Mouse (Mus musculus) MEL (cell line): ENCODE measurements around the gene C1ra.

Experiments used
- CHD1 ChIP-seq: IDR thresholded peaks from 2 replicates; pipeline ENCODE4 v1.6.1; 2012; ENCODE audit warnings: low read depth, mild to moderate bottlenecking, inconsistent platforms, low read length, improper control_type of control experiment
- CTCF ChIP-seq, 3 experiments: IDR thresholded peaks in 2 of 3; conservative IDR thresholded peaks in 1 of 3; 2 replicates each; pipeline ENCODE4 v1.5.1; 2011 to 2012; ENCODE audit warnings: low read length in 3 of 3, low read depth in 2 of 3, mild to moderate bottlenecking in 2 of 3, improper control_type of control experiment in 1 of 3, inconsistent platforms in 1 of 3, mixed read lengths in 1 of 3, moderate library complexity in 1 of 3; ENCODE audit not compliant: control insufficient read depth in 1 of 3, insufficient read depth in 1 of 3, poor library complexity in 1 of 3, severe bottlenecking in 1 of 3
- E2F4 ChIP-seq: IDR thresholded peaks from 2 replicates; pipeline ENCODE4 v1.6.1; 2011; ENCODE audit warnings: low read depth, low read length, improper control_type of control experiment, borderline replicate concordance
- GABPA ChIP-seq: IDR thresholded peaks from 2 replicates; pipeline ENCODE4 v1.6.1; 2012; ENCODE audit warnings: low read depth, mild to moderate bottlenecking, inconsistent platforms, low read length, improper control_type of control experiment, moderate library complexity
- HCFC1 ChIP-seq: IDR thresholded peaks from 2 replicates; pipeline ENCODE4 v1.6.1; 2012; ENCODE audit warnings: low read depth, mild to moderate bottlenecking, inconsistent platforms, low read length, improper control_type of control experiment, moderate library complexity
- MAFK ChIP-seq: IDR thresholded peaks from 2 replicates; pipeline ENCODE4 v1.6.1; 2011; ENCODE audit warnings: low read depth, mild to moderate bottlenecking, low read length, improper control_type of control experiment, borderline replicate concordance
- NRF1 ChIP-seq: IDR thresholded peaks from 2 replicates; pipeline ENCODE4 v1.6.1; 2014; ENCODE audit warnings: low read depth, mild to moderate bottlenecking, inconsistent platforms, low read length, improper control_type of control experiment, moderate library complexity; ENCODE audit not compliant: poor library complexity, insufficient read depth, severe bottlenecking
- POLR2A ChIP-seq, 2 experiments: IDR thresholded peaks; 2 replicates each; pipeline ENCODE4 v1.6.1; 2011 to 2012; ENCODE audit warnings: low read length in 2 of 2, mild to moderate bottlenecking in 2 of 2, control low read depth in 1 of 2, improper control_type of control experiment in 1 of 2, low read depth in 1 of 2, moderate library complexity in 1 of 2; ENCODE audit not compliant: control insufficient read depth in 1 of 2, insufficient read depth in 1 of 2, poor library complexity in 1 of 2
- POLR2AphosphoS2 ChIP-seq: IDR thresholded peaks from 2 replicates; pipeline ENCODE4 v1.6.1; 2011; ENCODE audit warnings: low read length, improper control_type of control experiment
- TBP ChIP-seq: IDR thresholded peaks from 2 replicates; pipeline ENCODE4 v1.8.0; 2011; ENCODE audit warnings: low read depth, low read length, improper control_type of control experiment
- USF1 ChIP-seq: IDR thresholded peaks from 2 replicates; pipeline ENCODE4 v1.6.1; 2014; ENCODE audit warnings: low read depth, mild to moderate bottlenecking, inconsistent platforms, low read length, improper control_type of control experiment, moderate library complexity

GRCm38 (mm10) chr6:124474621-124475020 is 37.6 kb upstream of the C1ra start:
- peak in 1 of 2 experiments; percentile 54; a peak in 1 of 4 replicates for TF ChIP-seq POLR2A (IDR thresholded peaks at IDR 0.05; ENCODE audit: control insufficient read depth in 1 of 2, insufficient read depth in 1 of 2, low read depth in 1 of 2, low read length in 2 of 2, poor library complexity in 1 of 2)
- no peak for TF ChIP-seq GABPA
- no peak for TF ChIP-seq CHD1
- no peak for TF ChIP-seq TBP
- no peak for TF ChIP-seq HCFC1
- no peak for TF ChIP-seq CTCF (IDR thresholded peaks at IDR 0.05 in 2 of 3, conservative IDR thresholded peaks at IDR 0.05 in 1 of 3; ENCODE audit: control insufficient read depth in 1 of 3, insufficient read depth in 1 of 3, low read depth in 2 of 3, low read length in 3 of 3, poor library complexity in 1 of 3, severe bottlenecking in 1 of 3)
- TF ChIP-seq POLR2AphosphoS2, result no peak
- no peak for TF ChIP-seq MAFK
- TF ChIP-seq USF1, result no peak
- no peak for TF ChIP-seq NRF1
- TF ChIP-seq E2F4, result no peak
